Mouse (Mus musculus) E14TG2a.4 (cell line): ENCODE results near the gene Rnf183.

Source experiments
- H3K27me3 ChIP-seq: 2 replicates; pipeline ENCODE4 v1.6.1; 2014; ENCODE audit warnings: low read length, control low read depth; ENCODE audit not compliant: insufficient read depth
- H3K36me3 ChIP-seq: 2 replicates; pipeline ENCODE4 v1.6.1; 2014; ENCODE audit warnings: low read length, control low read depth; ENCODE audit not compliant: insufficient read depth
- H3K4me1 ChIP-seq: replicated peaks from 2 replicates; pipeline ENCODE4 v1.6.1; 2014; ENCODE audit warnings: low read depth, low read length, control low read depth
- H3K4me3 ChIP-seq: replicated peaks from 2 replicates; pipeline ENCODE4 v1.5.1; 2014; ENCODE audit warnings: mild to moderate bottlenecking, low read length
- H3K9me3 ChIP-seq: 2 replicates; pipeline ENCODE4 v1.6.1; 2014; ENCODE audit warnings: low read length, control low read depth
- CTCF ChIP-seq: conservative IDR thresholded peaks from 2 replicates; pipeline ENCODE4 v1.5.1; 2014; ENCODE audit warnings: low read length
- NANOG ChIP-seq: IDR thresholded peaks from 2 replicates; pipeline ENCODE4 v1.6.1; 2014; ENCODE audit warnings: borderline replicate concordance, low read length, mixed read lengths
- POU5F1 ChIP-seq: IDR thresholded peaks from 2 replicates; pipeline ENCODE4 v1.6.1; 2014; ENCODE audit warnings: low read length, borderline replicate concordance

Gene Rnf183

DNA sequence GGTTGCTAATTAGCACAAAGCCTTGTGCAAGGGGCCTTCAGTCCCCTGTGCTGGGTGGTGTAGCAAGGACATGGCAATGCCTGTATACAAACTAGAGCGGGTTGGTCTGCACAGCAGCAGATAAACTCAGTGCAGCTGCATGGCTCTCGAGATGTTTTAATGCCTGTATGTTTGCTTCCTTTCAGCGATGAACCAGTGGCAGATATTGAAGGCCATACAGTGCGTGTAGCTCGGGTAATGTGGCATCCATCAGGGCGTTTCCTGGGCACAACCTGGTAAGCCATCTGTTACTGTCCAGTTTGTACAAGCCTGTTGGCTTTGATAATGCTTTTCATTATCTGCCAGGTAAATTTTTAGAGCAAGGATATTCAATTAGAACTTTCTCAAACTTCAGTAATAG is 16.0 kb downstream of the Rnf183 start:
- Histone ChIP-seq H3K4me1 (no peaks in the 10 kb centered on the region), H3K36me3 (peaks cover 100% of the 10 kb centered on the region), H3K27me3 (no peaks in the 10 kb centered on the region), H3K4me3 (no peak overlapping the region), H3K9me3 (no peaks in the 10 kb centered on the region)
- no peak for TF ChIP-seq POU5F1

DNA sequence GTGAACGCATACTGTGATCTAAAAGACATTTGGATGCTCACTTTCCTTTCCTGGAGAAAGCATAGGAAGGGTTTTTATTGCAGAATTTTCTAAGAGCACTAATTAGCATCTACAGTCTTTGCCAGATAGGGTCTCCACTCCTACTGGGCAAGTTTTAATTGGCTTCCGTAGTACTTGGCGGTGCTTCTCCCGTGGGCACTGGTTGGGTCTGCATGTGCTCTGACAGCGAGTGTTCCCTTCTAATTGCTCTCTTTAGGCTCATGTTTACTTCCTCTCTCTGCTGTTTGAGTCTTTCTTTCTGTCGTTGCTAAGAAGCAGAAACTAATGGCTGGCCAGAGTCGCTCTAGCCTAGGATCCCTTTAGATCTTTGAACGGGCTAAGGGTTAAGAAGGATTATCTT is 16.6 kb downstream of the Rnf183 start:
- Histone ChIP-seq H3K36me3 (peaks cover 100% of the 10 kb centered on the region), H3K27me3 (no peaks in the 10 kb centered on the region), H3K9me3 (no peaks in the 10 kb centered on the region), H3K4me1 (no peaks in the 10 kb centered on the region), H3K4me3 (no peak overlapping the region)
- TF ChIP-seq POU5F1 (no peak), NANOG (no peak), CTCF (no peak)

DNA sequence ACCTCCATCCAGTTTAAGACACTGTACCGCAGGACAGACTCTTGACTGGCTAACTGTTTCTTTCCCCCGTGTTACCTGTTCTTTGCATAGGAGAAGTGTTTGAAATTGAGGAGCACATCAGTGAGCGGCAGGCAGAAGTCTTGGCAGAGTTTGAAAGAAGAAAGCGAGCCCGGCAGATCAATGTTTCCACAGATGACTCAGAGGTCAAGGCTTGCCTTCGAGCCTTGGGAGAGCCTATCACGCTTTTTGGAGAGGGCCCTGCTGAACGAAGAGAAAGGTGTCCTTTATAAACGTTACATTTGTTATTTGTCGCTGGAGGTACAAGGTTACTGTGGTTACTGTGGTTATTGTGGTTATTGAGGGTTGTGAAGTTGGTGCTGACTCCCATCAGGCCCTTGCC is 23.4 kb downstream of the Rnf183 start:
- H3K4me1 ChIP-seq: peaks cover 10% of the 10 kb centered on the region
- peaks cover 68% of the 10 kb centered on the region for H3K36me3 ChIP-seq
- no peak overlapping the region for H3K4me3 ChIP-seq
- H3K9me3 ChIP-seq: peaks cover 16% of the 10 kb centered on the region
- no peak for TF ChIP-seq CTCF
- no peak for TF ChIP-seq POU5F1
- TF ChIP-seq NANOG: no peak
- no peaks in the 10 kb centered on the region for H3K27me3 ChIP-seq

GRCm38 (mm10) chr4:62410325-62410724 is 24.7 kb downstream of the Rnf183 start:
- no peak for TF ChIP-seq NANOG
- no peak for TF ChIP-seq POU5F1
- TF ChIP-seq CTCF: no peak
- Histone ChIP-seq H3K27me3 (no peaks in the 10 kb centered on the region), H3K4me3 (peak overlapping the region; percentile 97), H3K4me1 (peaks cover 23% of the 10 kb centered on the region), H3K36me3 (peaks cover 62% of the 10 kb centered on the region), H3K9me3 (peaks cover 16% of the 10 kb centered on the region)

DNA sequence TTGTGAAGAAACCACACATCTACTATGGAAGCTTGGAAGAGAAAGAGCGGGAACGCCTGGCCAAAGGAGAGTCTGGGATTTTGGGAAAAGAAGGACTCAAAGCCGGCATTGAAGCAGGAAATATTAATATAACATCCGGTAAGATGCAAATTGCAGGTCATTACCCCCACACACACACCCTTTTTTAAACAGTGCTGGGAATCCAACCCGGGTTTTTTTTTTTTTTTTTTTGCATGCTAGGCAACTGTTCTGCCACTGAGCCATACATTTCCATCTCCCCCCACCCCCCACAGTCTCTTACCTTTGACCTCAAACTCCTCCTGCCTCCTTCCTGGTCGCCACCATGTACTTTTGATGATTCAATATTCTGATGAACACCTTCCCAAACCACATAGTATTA is 25.4 kb downstream of the Rnf183 start:
- H3K36me3 ChIP-seq: peaks cover 61% of the 10 kb centered on the region
- peaks cover 30% of the 10 kb centered on the region for H3K4me1 ChIP-seq
- TF ChIP-seq POU5F1 (no peak), CTCF (no peak), NANOG (no peak)
- peak overlapping the region; percentile 97 for H3K4me3 ChIP-seq
- peaks cover 16% of the 10 kb centered on the region for H3K9me3 ChIP-seq
- H3K27me3 ChIP-seq: no peaks in the 10 kb centered on the region

DNA sequence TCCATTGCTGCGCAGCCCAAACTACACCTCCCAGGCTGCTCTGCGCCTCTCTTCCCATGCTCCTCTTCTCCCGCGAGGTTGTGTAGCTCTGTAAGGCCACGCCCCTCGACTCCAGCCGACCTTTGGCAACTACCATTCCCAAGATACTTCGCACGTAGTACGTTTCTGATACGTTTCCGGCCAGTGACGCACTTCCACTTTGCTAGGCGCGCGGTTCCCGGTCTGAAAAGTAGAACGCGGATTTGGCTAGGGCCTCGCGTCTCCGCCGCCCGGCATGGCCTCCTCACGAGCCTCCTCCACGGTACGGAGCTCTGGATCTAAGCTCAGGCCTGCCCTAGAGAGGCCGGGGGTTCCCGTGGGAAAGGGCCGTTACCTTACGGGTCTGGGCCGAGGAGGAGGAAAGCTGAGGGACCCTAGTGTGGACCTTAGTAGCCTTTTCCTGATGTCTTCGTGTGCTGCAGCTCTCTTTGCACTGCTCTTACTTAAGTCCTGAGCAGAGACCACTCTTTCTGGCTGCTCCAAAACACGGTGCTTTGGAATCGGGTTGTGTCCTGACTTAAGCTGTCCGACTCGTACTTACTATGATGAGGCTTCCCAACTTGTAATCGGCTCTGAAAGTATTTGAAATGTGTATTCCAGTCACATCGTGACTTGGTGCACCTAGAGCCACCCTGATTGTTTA is 26.3 kb downstream of the Rnf183 start, which contains the start of the genes Cdc26 and Prpf4:
Gene Cdc26, minus strand, starts transcription at position 42 of the 682 bp plus-strand sequence.
Gene Prpf4, plus strand, starts transcription at position 197 of the 682 bp plus-strand sequence.
- Histone ChIP-seq H3K4me3 (peak within 1 kb of the TSS; percentile 97), H3K36me3 (peaks cover 61% of the 10 kb centered on the region), H3K4me1 (peaks cover 39% of the 10 kb centered on the region), H3K27me3 (no peaks in the 10 kb centered on the region), H3K9me3 (peaks cover 16% of the 10 kb centered on the region)
- TF ChIP-seq CTCF: no peak
- no peak for TF ChIP-seq POU5F1
- no peak for TF ChIP-seq NANOG

GRCm38 (mm10) chr4:62407730-62408582 is 27.1 kb downstream of the Rnf183 start:
- Histone ChIP-seq H3K4me3 (peak overlapping the region; percentile 97), H3K27me3 (no peaks in the 10 kb centered on the region), H3K4me1 (peaks cover 45% of the 10 kb centered on the region), H3K36me3 (peaks cover 59% of the 10 kb centered on the region), H3K9me3 (peaks cover 16% of the 10 kb centered on the region)
- TF ChIP-seq NANOG (no peak), POU5F1 (no peak), CTCF (peak; percentile 15; the same call in 1 of the 2 replicates)

GRCm38 (mm10) chr4:62406133-62406532 is 28.9 kb downstream of the Rnf183 start:
- Histone ChIP-seq H3K27me3 (no peaks in the 10 kb centered on the region), H3K36me3 (peaks cover 59% of the 10 kb centered on the region), H3K4me3 (peak overlapping the region; percentile 41; the same call in 1 of the 2 replicates), H3K9me3 (peaks cover 7% of the 10 kb centered on the region; the same call in 1 of the 2 replicates), H3K4me1 (peaks cover 48% of the 10 kb centered on the region)
- TF ChIP-seq NANOG (no peak), POU5F1 (no peak), CTCF (no peak)
